Mouse (Mus musculus): ENCODE data around the gene 2200002D01Rik.

DNA sequence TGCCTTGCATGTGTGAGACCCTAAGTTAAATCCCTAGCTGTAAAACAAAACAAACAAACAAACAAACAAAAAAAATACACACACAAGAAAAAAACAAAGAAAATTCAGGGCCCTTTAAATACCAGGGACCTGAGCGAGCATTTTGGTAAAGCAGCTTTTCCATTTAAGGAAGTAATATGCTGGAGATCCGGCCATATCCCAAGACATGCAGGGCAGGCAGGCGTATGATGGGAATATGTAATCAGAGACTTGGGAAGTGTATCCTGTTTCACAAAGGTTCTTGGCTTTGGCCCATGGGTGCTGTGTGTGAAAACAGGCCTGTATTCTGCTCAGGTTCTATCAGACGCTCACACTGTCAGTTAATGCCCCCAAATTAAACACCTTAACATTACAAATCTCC is 29.2 kb upstream of the 2200002D01Rik start:
- TF ChIP-seq CTCF (IDR thresholded peaks at IDR 0.05; ENCODE audit: low read depth) (no peak), EP300 (IDR thresholded peaks at IDR 0.05; ENCODE audit: low read depth) (no peak)

Data from liver, embryonic 14.5 days (tissue).